Mouse (Mus musculus) hindbrain, embryonic 12.5 days (tissue): ENCODE results near the gene Madd. TPM values are rescaled to one million over a fixed set of nuclear protein-coding genes. Genes with fewer than 3 reads are reported as not detected.
A peak's percentile ranks its signal among the peaks of the same experiment; 100 is the strongest.

Experiments
- ATAC-seq: fragments of 200-750 bp; cut with Nextera tagmentation; 2 replicates; pipeline ENCODE4 v1.8.0; 2017; ENCODE audit warnings: moderate TSS enrichment; ENCODE audit not compliant: low FRiP score
- H3K27ac ChIP-seq: fragments of 300-500 bp; sonication (generic); 2 replicates; pipeline ENCODE4 v1.5.1; 2016; ENCODE audit warnings: mild to moderate bottlenecking
- H3K27me3 ChIP-seq: fragments of 300-500 bp; sonication (generic); 2 replicates; pipeline ENCODE4 v1.6.1; 2016; ENCODE audit warnings: mild to moderate bottlenecking
- H3K36me3 ChIP-seq: fragments of 300-500 bp; sonication (generic); 2 replicates; pipeline ENCODE4 v1.6.1; 2016; ENCODE audit warnings: mild to moderate bottlenecking
- H3K4me1 ChIP-seq: fragments of 300-500 bp; sonication (generic); 2 replicates; pipeline ENCODE4 v1.6.1; 2016
- H3K4me2 ChIP-seq: fragments of 300-500 bp; sonication (generic); replicated peaks from 2 replicates; pipeline ENCODE4 v1.6.1; 2016; ENCODE audit warnings: mild to moderate bottlenecking
- H3K4me3 ChIP-seq: fragments of 300-500 bp; sonication (generic); 2 replicates; pipeline ENCODE4 v1.5.1; 2016; ENCODE audit warnings: mild to moderate bottlenecking
- H3K9ac ChIP-seq: fragments of 300-500 bp; sonication (generic); 2 replicates; pipeline ENCODE4 v1.6.1; 2016; ENCODE audit warnings: mild to moderate bottlenecking, moderate library complexity
- H3K9me3 ChIP-seq: fragments of 300-500 bp; sonication (generic); replicated peaks from 2 replicates; pipeline ENCODE4 v1.6.1; 2016; ENCODE audit warnings: mild to moderate bottlenecking
- WGBS: fragments of 180-500 bp; shearing (Covaris S2); methylation state at CpG from one replicate; pipeline ENCODE4 v1.1.7; 2016; 5-methylcytosine and 5-hydroxymethylcytosine counted together
- polyA plus RNA-seq: library from polyadenylated mRNA; unstranded; fragments of >200 nt; fragmentation: Nextera tagmentation; extraction: Ambion mirVana; gene quantifications from 2 replicates; pipeline ENCODE4 v1.2.1, GENCODE M21; 2016

Gene Madd
- 39.9 and 45.2 TPM in 2 replicates for polyA plus RNA-seq

GRCm38 (mm10) chr2:91183711-91184405 is at the start of gene Madd:
Gene Madd (minus strand): TSS chr2:91183837.
- H3K9ac ChIP-seq, result peak within 1 kb of the TSS; percentile 79
- peak within 1 kb of the TSS; percentile 76 for H3K4me3 ChIP-seq
- no peaks in the 10 kb centered on the region for H3K36me3 ChIP-seq
- H3K9me3 ChIP-seq, result no peaks in the 10 kb centered on the region
- H3K4me2 ChIP-seq, result peak within 1 kb of the TSS; percentile 84
- H3K4me1 ChIP-seq, result peaks cover 31% of the 10 kb centered on the region
- H3K27ac ChIP-seq, result peak within 1 kb of the TSS; percentile 90
- ATAC-seq, result no peak
- 72% methylated on average over 15 of the region's 15 CpGs for WGBS
- H3K27me3 ChIP-seq, result no peaks in the 10 kb centered on the region

GRCm38 (mm10) chr2:91229735-91230134 is 46.1 kb upstream of the Madd start:
- Histone ChIP-seq H3K27ac (no peak overlapping the region), H3K9me3 (no peaks in the 10 kb centered on the region), H3K4me2 (no peak overlapping the region), H3K4me1 (no peaks in the 10 kb centered on the region), H3K9ac (no peak overlapping the region), H3K36me3 (peaks cover 5% of the 10 kb centered on the region; the same call in 1 of the 2 replicates), H3K27me3 (no peaks in the 10 kb centered on the region), H3K4me3 (no peak overlapping the region)
- 77% methylated on average over 2 of the region's 2 CpGs for WGBS
- no peak for ATAC-seq

DNA sequence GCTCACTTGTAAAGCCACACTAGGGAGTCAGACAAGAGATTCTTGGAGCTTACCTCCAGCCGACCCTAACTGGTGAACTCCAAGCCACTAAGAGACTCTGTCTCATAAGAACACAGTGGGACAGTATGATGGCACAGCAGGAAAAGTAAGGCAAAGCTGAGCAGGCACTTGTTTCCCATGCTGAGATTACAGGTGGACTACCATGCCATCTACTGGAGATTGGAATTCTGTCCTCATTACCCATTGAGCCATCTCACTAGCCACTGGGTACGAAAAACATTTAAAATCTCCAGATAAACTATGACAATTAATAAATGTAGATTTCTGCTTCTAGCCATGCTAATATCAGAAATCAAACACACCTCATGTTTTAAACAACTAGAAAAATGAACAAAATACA is 40.0 kb upstream of the Madd start:
- Histone ChIP-seq H3K9ac (no peak overlapping the region), H3K4me1 (no peaks in the 10 kb centered on the region), H3K27me3 (no peaks in the 10 kb centered on the region), H3K36me3 (no peaks in the 10 kb centered on the region), H3K27ac (no peak overlapping the region), H3K4me3 (no peak overlapping the region), H3K4me2 (no peak overlapping the region), H3K9me3 (no peaks in the 10 kb centered on the region)
- no peak for ATAC-seq
- 83% methylated on average over 2 of the region's 2 CpGs for WGBS

DNA sequence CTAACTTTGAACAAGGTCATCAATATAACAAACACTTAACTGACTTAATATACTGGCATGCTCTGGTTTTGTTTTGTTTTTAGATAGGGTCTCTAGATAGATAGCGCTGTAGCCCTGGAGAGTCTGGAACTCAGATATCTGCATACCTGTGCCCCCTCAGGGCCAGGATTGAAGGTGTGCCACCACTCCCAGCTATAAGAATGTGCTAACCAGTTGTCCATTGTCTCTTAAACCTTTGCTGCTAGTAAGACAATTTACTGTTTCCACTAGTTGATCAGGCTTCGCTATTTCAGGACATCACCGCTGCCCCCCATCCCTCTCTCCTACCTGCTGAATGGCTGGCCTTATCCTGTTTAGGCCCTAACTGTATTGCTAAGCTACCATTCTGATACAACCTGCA is 36.9 kb upstream of the Madd start:
- Histone ChIP-seq H3K9me3 (no peaks in the 10 kb centered on the region), H3K4me1 (no peaks in the 10 kb centered on the region), H3K36me3 (peaks cover 9% of the 10 kb centered on the region; the same call in 1 of the 2 replicates), H3K4me3 (no peak overlapping the region), H3K27ac (no peak overlapping the region), H3K4me2 (no peak overlapping the region), H3K27me3 (no peaks in the 10 kb centered on the region), H3K9ac (no peak overlapping the region)
- no peak for ATAC-seq
- WGBS, result 98% methylated on average over 3 of the region's 3 CpGs

DNA sequence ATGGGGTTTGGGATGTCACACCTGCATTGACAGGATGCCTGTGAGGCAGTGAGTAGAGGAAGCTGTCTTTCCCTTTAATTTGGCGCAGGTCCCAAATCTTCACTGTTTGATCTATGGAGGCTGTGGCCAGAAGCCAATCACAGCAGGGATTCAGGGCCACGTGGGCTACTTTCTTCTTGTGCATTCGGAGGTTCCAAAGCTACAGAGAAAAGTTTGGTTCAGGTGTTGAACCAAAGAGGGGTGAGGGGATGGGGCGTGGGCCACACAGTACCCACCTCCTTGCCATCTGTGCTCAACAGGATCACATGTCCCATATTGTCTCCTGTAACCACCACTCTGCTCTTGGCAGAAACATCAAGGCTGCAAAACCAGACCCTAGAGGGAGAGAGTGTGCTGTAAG is 33.4 kb upstream of the Madd start:
- no peak overlapping the region for H3K27ac ChIP-seq
- H3K4me1 ChIP-seq, result no peaks in the 10 kb centered on the region
- H3K27me3 ChIP-seq, result no peaks in the 10 kb centered on the region
- no peak overlapping the region for H3K4me2 ChIP-seq
- no peak overlapping the region for H3K9ac ChIP-seq
- WGBS, result 68% methylated on average over 4 of the region's 4 CpGs
- peaks cover 39% of the 10 kb centered on the region for H3K36me3 ChIP-seq
- H3K9me3 ChIP-seq, result no peaks in the 10 kb centered on the region
- no peak overlapping the region for H3K4me3 ChIP-seq
- ATAC-seq, result no peak

DNA sequence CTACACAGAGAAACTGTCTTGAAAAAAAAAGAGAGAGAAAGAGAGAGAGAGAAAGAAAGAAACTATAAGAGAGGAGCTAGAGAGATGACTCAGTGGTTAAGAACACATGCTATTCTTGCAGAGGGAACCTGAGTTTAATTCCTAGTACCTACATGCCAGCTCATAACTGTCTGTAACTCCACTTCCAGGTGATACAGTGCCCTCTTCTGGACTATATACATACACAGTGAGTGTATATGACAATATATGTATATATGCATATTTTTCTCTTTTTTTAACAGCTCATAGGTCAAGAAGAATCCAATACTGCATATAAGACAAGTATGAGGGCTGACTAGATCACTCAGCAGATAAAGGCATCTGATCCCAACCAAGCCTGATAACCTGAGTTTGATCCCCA is 29.7 kb upstream of the Madd start:
- Histone ChIP-seq H3K36me3 (peaks cover 72% of the 10 kb centered on the region), H3K4me3 (no peak overlapping the region), H3K4me2 (no peak overlapping the region), H3K4me1 (no peaks in the 10 kb centered on the region), H3K9ac (no peak overlapping the region), H3K9me3 (no peaks in the 10 kb centered on the region), H3K27ac (no peak overlapping the region), H3K27me3 (no peaks in the 10 kb centered on the region)
- no peak for ATAC-seq

GRCm38 (mm10) chr2:91206254-91206775 is 22.7 kb upstream of the Madd start:
- no peak overlapping the region for H3K4me2 ChIP-seq
- H3K9ac ChIP-seq, result no peak overlapping the region
- ATAC-seq, result no peak
- H3K9me3 ChIP-seq, result no peaks in the 10 kb centered on the region
- no peaks in the 10 kb centered on the region for H3K27me3 ChIP-seq
- 91% methylated on average over 9 of the region's 9 CpGs for WGBS
- H3K4me1 ChIP-seq, result peaks cover 20% of the 10 kb centered on the region
- H3K4me3 ChIP-seq, result no peak overlapping the region
- H3K36me3 ChIP-seq, result peaks cover 62% of the 10 kb centered on the region
- H3K27ac ChIP-seq, result no peak overlapping the region

GRCm38 (mm10) chr2:91202972-91203656 is 19.5 kb upstream of the Madd start:
- no peaks in the 10 kb centered on the region for H3K27me3 ChIP-seq
- H3K4me1 ChIP-seq, result peaks cover 20% of the 10 kb centered on the region
- H3K4me3 ChIP-seq, result peak overlapping the region; percentile 75
- peak overlapping the region; percentile 70 for H3K4me2 ChIP-seq
- 15% methylated on average over 20 of the region's 20 CpGs for whole genome bisulfite sequencing
- peak overlapping the region; percentile 91 for H3K27ac ChIP-seq
- 0 out of 2 replicates have a peak, but pooled peaks have one; percentile 2 for ATAC-seq
- peak overlapping the region; percentile 84 for H3K9ac ChIP-seq
- H3K9me3 ChIP-seq, result no peaks in the 10 kb centered on the region
- peaks cover 33% of the 10 kb centered on the region for H3K36me3 ChIP-seq

DNA sequence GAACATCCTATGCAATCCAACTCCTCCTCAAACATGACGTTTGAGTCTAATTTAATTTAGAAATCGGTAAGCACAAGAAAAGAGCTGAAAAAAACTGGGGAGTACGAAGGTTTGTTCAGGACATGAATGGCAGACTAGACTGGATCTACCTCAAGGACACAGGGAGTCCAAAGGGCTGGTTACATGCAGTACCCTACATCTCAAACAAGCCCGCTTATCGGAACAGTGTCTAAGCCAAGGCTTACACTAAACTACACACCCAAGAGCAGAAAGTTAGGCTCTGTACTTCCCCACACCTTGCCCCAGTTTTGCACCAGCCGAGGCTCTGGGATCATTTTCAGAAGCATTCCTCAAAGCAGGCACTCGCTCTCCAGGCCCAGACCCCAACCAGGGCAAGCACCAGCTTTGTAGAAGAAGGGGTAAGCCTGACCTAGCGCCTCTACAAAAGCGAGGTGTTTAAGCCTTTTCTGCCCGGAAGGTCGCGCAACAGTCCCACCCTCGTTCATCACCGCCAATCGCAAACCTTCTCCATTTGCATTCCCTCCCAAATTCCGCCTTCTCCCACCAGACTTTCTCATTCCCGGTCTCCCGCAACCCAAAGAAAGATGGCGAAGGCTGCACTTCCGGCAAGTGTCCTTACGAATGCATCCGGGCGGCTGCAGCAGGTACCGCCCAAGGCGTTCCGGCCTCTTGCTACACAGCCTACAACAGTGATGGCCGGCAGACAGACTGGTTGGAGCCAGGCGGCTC is 18.8 kb upstream of the Madd start, which contains the start of the genes Nr1h3 and Acp2:
Gene Nr1h3, minus strand, starts transcription at position 613 of the 750 bp plus-strand sequence.
Gene Acp2, plus strand, starts transcription at position 664 of the 750 bp plus-strand sequence.
- H3K36me3 ChIP-seq, result peaks cover 26% of the 10 kb centered on the region
- peak; percentile 97 for ATAC-seq
- peaks cover 20% of the 10 kb centered on the region for H3K4me1 ChIP-seq
- WGBS, result 4% methylated on average over 28 of the region's 28 CpGs
- peak within 1 kb of the TSS; percentile 75 for H3K4me3 ChIP-seq
- H3K9ac ChIP-seq, result peak within 1 kb of the TSS; percentile 84
- peak within 1 kb of the TSS; percentile 91 for H3K27ac ChIP-seq
- peak within 1 kb of the TSS; percentile 70 for H3K4me2 ChIP-seq
- H3K9me3 ChIP-seq, result no peaks in the 10 kb centered on the region
- H3K27me3 ChIP-seq, result no peaks in the 10 kb centered on the region

GRCm38 (mm10) chr2:91198888-91199287 is 15.3 kb upstream of the Madd start:
- WGBS, result 88% methylated on average over 3 of the region's 3 CpGs
- no peak overlapping the region for H3K4me2 ChIP-seq
- H3K9ac ChIP-seq, result no peak overlapping the region
- no peak overlapping the region for H3K27ac ChIP-seq
- no peak overlapping the region for H3K4me3 ChIP-seq
- peaks cover 24% of the 10 kb centered on the region for H3K4me1 ChIP-seq
- no peak for ATAC-seq
- no peaks in the 10 kb centered on the region for H3K36me3 ChIP-seq
- no peaks in the 10 kb centered on the region for H3K27me3 ChIP-seq
- no peaks in the 10 kb centered on the region for H3K9me3 ChIP-seq

DNA sequence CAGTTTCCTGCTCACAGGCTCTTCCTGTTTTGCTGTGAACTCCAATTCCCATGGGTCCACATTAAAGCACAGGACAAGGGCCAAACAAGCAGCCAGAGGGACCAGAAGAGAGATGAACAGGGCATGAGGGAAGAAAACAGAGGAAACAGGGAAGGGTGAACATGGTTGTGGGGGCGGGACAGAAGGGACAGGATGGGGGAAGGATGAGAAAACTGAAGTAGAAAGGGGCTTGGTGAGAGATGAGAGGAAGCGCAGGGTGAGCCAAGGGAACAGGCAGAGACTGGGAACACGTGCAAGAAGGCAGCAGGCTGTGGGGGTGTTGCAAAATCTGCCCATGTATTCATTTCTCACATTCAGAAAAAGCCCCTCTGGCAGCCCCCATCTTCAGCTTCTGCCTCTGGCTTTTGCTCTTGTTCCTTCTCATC is 13.0 kb upstream of the Madd start:
- peaks cover 4% of the 10 kb centered on the region; the same call in 1 of the 2 replicates for H3K27me3 ChIP-seq
- no peaks in the 10 kb centered on the region for H3K9me3 ChIP-seq
- peaks cover 11% of the 10 kb centered on the region for H3K4me1 ChIP-seq
- H3K36me3 ChIP-seq, result no peaks in the 10 kb centered on the region
- H3K4me2 ChIP-seq, result no peak overlapping the region
- no peak overlapping the region for H3K9ac ChIP-seq
- no peak overlapping the region for H3K4me3 ChIP-seq
- H3K27ac ChIP-seq, result no peak overlapping the region
- 72% methylated on average over 3 of the region's 3 CpGs for WGBS
- no peak for ATAC-seq
